Mouse (Mus musculus) midbrain, embryonic 10.5 days (tissue): Measurements from ENCODE around the gene Agap1. TPM values are rescaled to one million over a fixed set of nuclear protein-coding genes. Genes with fewer than 3 reads are reported as not detected.

Source experiments
- DNase-seq: peaks from one replicate; pipeline ENCODE4 v3.0.0-alpha.2; 2017; ENCODE audit warnings: low spot score
- H3K27ac ChIP-seq: fragments of 300-500 bp; sonication (generic); replicated peaks from 2 replicates; pipeline ENCODE4 v1.5.1; 2016; ENCODE audit warnings: mild to moderate bottlenecking
- H3K27me3 ChIP-seq: fragments of 300-500 bp; sonication (generic); 2 replicates; pipeline ENCODE4 v1.6.1; 2016; ENCODE audit warnings: low read depth, mild to moderate bottlenecking; ENCODE audit not compliant: poor library complexity, severe bottlenecking
- H3K36me3 ChIP-seq: fragments of 300-500 bp; sonication (generic); 2 replicates; pipeline ENCODE4 v1.6.1; 2016; ENCODE audit warnings: mild to moderate bottlenecking, moderate library complexity
- H3K4me1 ChIP-seq: fragments of 300-500 bp; sonication (generic); 2 replicates; pipeline ENCODE4 v1.6.1; 2016
- H3K4me3 ChIP-seq: fragments of 300-500 bp; sonication (generic); 2 replicates; pipeline ENCODE4 v1.5.1; 2016; ENCODE audit warnings: mild to moderate bottlenecking, moderate library complexity
- H3K9me3 ChIP-seq: fragments of 300-500 bp; sonication (generic); replicated peaks from 2 replicates; pipeline ENCODE4 v1.6.1; 2016; ENCODE audit warnings: mild to moderate bottlenecking
- WGBS: fragments of 180-500 bp; shearing (Covaris S2); methylation state at CpG from one replicate; pipeline ENCODE4 v1.1.7; 2016; 5-methylcytosine and 5-hydroxymethylcytosine counted together
- polyA plus RNA-seq: library from polyadenylated mRNA; unstranded; fragments of >200 nt; fragmentation: Nextera tagmentation; extraction: Ambion mirVana; gene quantifications from 2 replicates; pipeline ENCODE4 v1.2.1, GENCODE M21; 2016

Agap1 gene
- polyA plus RNA-seq, 1 experiment from 2014 or later: 16.6 TPM

DNA sequence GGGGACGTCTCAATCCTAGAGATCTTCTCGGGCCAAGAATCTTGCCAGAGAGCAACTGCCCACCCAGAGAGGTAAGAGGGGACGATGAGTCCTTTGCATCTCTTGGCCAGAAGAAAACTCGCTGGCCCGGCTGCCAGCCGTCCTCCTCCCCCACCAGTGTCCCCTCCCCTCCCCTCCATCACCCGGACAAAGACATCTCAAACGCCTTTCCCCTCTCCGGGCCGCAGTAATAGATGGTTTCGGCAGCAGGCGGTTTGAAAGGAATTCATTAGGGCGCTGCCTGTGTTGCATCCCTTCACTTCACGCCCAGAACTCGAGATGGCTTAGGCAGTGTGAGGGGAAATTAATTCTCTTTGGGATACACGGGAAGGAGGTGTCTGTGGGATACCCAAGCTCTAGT lies 478.0 kb downstream of the Agap1 start:
- no peaks in the 10 kb centered on the region for H3K36me3 ChIP-seq
- DNase-seq: peak; percentile 68
- H3K9me3 ChIP-seq: no peaks in the 10 kb centered on the region
- H3K4me1 ChIP-seq: peaks cover 84% of the 10 kb centered on the region
- 0% methylated on average over 16 of the region's 16 CpGs for WGBS
- H3K27me3 ChIP-seq: peaks cover 100% of the 10 kb centered on the region
- H3K4me3 ChIP-seq: peak overlapping the region; percentile 63
- H3K27ac ChIP-seq: no peak overlapping the region

DNA sequence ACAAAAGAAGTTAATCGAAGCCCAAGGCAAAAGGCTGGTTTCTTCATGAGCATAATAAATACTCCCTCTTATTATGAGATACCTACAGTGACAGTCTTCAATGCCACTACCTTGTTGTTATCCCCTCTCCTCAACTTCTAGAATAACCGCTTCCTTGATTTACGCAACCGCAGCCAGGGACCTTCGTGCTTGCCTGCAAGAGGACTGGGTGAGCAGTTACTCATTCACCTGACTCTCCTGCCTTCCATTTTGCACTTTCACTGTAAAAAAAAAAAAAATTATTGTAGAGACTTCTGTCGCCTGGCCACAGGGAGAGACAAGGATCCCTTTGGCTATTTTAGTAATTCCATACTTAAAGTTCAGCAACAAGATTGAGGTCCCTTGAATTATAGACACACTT lies 478.4 kb downstream of the Agap1 start:
- H3K4me1 ChIP-seq: peaks cover 83% of the 10 kb centered on the region
- no peaks in the 10 kb centered on the region for H3K36me3 ChIP-seq
- no peak for DNase-seq
- no peak overlapping the region for H3K27ac ChIP-seq
- no peaks in the 10 kb centered on the region for H3K9me3 ChIP-seq
- no peak overlapping the region for H3K4me3 ChIP-seq
- H3K27me3 ChIP-seq: peaks cover 100% of the 10 kb centered on the region
- 1% methylated on average over 6 of the region's 6 CpGs for WGBS

- no peaks in the 10 kb centered on the region for H3K9me3 ChIP-seq
- no peaks in the 10 kb centered on the region for H3K36me3 ChIP-seq
- H3K27me3 ChIP-seq: peaks cover 100% of the 10 kb centered on the region
- peaks cover 78% of the 10 kb centered on the region for H3K4me1 ChIP-seq
- no peak overlapping the region; the same call in 1 of the 2 replicates for H3K4me3 ChIP-seq
- DNase-seq: peak; percentile 32
- under 1% methylated on average over 21 of the region's 21 CpGs for WGBS
- H3K27ac ChIP-seq: no peak overlapping the region
Measured at GRCm38 (mm10) chr1:89933786-89934185, 479.2 kb downstream of the Agap1 start.

DNA sequence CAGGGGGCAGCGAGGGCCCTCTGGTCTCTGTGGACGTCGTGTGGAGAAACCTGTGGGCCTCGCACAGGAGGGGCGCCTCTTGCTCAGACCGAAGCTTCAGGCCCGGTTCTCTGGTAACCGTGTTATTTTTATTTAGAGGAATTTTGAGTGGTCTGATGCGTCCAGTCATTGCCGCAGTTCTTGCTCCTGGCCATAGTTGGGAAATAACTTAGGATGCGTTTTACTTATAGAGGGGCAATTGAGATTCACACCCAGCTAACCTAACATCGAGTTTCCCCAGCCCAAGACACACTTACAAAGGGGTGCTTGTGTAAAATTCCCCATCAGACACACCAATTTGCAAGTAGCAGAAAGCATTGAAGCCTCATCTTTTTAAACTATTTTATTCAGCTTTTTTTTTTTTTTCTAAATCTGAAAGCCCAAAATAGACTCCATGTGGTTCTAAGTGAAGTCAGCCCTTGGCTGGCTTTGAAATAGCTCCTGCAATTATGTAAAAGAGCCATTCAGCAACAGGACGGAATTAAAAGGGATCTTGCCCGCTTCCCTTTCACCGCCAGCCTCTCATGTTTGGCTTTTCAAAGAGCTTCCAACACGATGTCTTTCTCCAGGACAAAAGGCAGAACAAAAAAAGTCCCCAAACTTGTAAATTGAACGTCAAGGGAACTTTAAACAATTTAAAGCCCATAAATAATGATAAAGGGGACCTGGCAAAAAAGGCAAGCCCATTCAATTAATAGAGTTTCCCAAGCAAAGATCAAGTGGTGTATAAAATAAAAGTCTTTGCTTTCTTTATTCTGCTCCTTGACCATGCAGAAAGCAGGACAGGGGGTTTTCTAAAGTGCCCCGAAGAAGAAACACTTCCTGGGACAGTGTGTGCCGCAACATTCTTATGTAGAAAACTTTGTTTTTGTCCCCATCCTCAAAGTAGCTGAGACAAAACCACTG lies 480.0 kb downstream of the Agap1 start:
- Histone ChIP-seq H3K4me3 (no peak overlapping the region), H3K36me3 (no peaks in the 10 kb centered on the region), H3K27me3 (peaks cover 100% of the 10 kb centered on the region), H3K27ac (no peak overlapping the region), H3K4me1 (peaks cover 70% of the 10 kb centered on the region), H3K9me3 (no peaks in the 10 kb centered on the region)
- DNase-seq: peak; percentile 39
- WGBS: 1% methylated on average over 19 of the region's 19 CpGs

DNA sequence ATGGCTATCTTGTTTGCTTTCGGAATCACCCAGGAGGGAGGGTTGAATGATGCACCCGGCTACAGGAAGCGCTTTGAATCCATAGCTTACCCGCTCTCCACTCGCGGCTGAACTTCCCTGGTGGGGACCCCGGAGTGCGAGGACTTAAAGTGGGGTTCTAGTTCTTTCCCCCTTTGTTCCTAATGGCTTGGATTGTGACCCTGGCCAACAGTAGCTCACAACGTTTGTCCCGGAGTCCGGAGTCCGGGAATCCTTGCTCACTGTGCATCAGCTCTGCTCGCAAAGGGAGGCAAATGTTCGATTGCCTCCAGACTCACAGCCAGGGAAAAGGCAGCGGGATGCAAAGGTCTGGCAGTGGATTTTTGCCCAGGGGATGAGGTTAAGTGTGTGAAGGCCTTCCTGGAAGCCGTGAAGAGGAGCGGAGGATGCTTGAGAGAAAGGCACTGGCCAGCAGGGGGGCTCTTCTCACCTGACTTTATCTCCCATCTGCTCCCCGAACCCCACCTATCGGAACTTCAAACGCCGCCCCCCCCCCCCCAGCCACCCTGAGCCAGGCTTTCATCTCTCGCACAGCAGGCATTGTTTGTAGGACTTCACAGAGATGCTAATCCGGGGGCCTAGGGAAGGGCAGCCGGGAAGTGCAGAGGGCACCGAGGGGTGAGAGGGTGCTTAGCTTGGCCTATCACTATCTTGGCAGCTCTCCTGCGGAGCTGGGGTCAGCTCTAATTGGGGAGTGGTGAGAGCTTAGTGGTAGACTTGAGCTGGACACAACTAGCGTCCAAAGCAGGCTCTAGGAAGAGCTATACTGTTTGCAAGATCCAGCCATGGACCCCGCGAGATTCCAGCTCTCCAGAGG lies 481.1 kb downstream of the Agap1 start:
- peak overlapping the region; percentile 28 for H3K4me3 ChIP-seq
- H3K4me1 ChIP-seq: peaks cover 66% of the 10 kb centered on the region
- no peaks in the 10 kb centered on the region for H3K9me3 ChIP-seq
- DNase-seq: peak; percentile 48
- H3K36me3 ChIP-seq: no peaks in the 10 kb centered on the region
- 0 out of 2 replicates have a peak overlapping the region, but pooled peaks have one; percentile 19 for H3K27ac ChIP-seq
- H3K27me3 ChIP-seq: peaks cover 100% of the 10 kb centered on the region
- under 1% methylated on average over 29 of the region's 29 CpGs for WGBS

GRCm38 (mm10) chr1:89938884-89939595 lies 484.4 kb downstream of the Agap1 start:
- Histone ChIP-seq H3K4me1 (peaks cover 61% of the 10 kb centered on the region), H3K27me3 (peaks cover 100% of the 10 kb centered on the region), H3K4me3 (no peak overlapping the region), H3K36me3 (no peaks in the 10 kb centered on the region), H3K9me3 (no peaks in the 10 kb centered on the region), H3K27ac (no peak overlapping the region)
- peak; percentile 32 for DNase-seq
- 23% methylated on average over 16 of the region's 16 CpGs for WGBS

- H3K27ac ChIP-seq: no peak overlapping the region
- H3K4me3 ChIP-seq: no peak overlapping the region
- H3K4me1 ChIP-seq: peaks cover 59% of the 10 kb centered on the region
- H3K27me3 ChIP-seq: peaks cover 100% of the 10 kb centered on the region
- DNase-seq: no peak
- 27% methylated on average over 16 of the region's 16 CpGs for WGBS
- no peaks in the 10 kb centered on the region for H3K9me3 ChIP-seq
- H3K36me3 ChIP-seq: no peaks in the 10 kb centered on the region
Measured at GRCm38 (mm10) chr1:89939596-89939960, 485.0 kb downstream of the Agap1 start.

DNA sequence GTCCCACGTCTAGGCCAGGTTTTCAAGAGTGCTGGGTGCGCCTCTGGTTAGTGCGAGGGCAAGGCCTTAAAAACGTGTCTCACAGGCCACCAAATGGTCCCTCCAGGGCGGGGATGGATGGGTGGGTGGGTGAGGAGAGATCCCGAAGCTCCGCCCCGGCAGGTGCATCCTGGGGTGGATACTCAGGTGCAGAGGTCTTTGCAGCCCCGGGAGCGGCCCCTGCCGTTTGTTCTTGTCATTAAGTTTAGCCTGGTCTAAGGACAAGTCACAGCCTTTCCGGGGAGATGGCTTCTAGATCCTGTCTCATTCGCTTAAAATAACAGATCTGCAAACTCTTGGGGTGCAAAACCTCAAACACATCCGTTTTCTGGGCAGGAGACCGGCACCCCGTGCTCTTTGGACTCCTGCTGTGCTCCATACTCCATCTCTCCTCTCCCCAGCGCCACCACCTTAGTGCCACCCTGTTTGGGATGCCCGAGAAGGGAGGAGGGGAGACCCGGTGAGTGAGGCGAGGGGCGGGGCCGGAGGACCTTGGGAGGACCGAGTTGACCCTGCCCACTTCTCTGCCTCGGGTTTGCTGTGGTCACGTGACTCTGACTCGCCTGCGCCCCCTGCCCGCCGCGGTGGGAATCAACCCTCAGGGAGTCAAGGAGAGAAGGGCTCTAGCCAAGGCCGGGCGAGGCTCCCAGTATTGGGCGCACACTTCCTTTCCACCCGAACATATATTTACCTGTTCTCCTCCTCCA lies 485.5 kb downstream of the Agap1 start:
- peaks cover 100% of the 10 kb centered on the region for H3K27me3 ChIP-seq
- no peak overlapping the region for H3K27ac ChIP-seq
- peak; percentile 94 for DNase-seq
- H3K36me3 ChIP-seq: no peaks in the 10 kb centered on the region
- peaks cover 53% of the 10 kb centered on the region for H3K4me1 ChIP-seq
- no peaks in the 10 kb centered on the region for H3K9me3 ChIP-seq
- peak overlapping the region; percentile 21; the same call in 1 of the 2 replicates for H3K4me3 ChIP-seq
- 2% methylated on average over 34 of the region's 34 CpGs for WGBS

- DNase-seq: peak; percentile 34
- Histone ChIP-seq H3K27me3 (peaks cover 100% of the 10 kb centered on the region), H3K9me3 (no peaks in the 10 kb centered on the region), H3K36me3 (no peaks in the 10 kb centered on the region), H3K4me1 (peaks cover 44% of the 10 kb centered on the region), H3K27ac (no peak overlapping the region), H3K4me3 (peak overlapping the region; percentile 59)
- 5% methylated on average over 15 of the region's 15 CpGs for WGBS
Measured at GRCm38 (mm10) chr1:89940961-89941524, 486.4 kb downstream of the Agap1 start.

DNA sequence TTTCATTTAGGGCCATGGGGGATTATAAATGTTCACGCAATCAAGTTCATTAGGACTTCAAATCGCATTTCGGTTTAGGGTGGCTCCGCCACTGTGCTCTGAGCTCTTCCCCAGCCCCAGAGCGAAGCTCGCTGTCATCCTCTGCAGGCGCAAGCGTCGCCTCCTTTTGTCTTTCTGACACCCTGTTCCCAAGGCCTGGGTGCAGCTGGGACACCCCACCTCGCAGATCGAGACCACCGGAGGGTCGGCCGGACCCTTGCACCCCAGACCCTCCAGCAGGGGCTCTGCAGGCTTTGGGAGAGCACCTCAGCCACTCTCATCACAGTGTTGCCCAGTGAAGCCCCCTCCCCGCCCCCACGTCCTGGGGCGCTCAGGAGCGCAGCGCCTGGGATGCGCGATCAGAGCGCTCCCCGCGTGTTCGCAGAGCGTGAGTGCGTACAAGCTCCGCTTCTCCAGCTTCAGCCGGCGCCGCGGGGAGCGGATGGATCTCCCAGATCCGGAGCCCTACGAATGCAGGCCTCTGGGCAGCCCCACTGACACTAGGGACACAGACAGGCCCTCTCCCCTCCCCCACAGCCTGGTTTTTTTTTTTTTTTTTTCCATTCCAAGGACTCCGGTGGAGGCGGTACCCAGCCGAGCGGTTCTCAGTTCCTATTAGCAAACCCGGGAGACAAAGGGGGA lies 487.2 kb downstream of the Agap1 start:
- Histone ChIP-seq H3K4me3 (peak overlapping the region; percentile 59), H3K36me3 (no peaks in the 10 kb centered on the region), H3K27ac (peak overlapping the region; percentile 78), H3K9me3 (no peaks in the 10 kb centered on the region), H3K27me3 (peaks cover 97% of the 10 kb centered on the region), H3K4me1 (peaks cover 37% of the 10 kb centered on the region)
- under 1% methylated on average over 40 of the region's 40 CpGs for WGBS
- DNase-seq: peak; percentile 67

DNA sequence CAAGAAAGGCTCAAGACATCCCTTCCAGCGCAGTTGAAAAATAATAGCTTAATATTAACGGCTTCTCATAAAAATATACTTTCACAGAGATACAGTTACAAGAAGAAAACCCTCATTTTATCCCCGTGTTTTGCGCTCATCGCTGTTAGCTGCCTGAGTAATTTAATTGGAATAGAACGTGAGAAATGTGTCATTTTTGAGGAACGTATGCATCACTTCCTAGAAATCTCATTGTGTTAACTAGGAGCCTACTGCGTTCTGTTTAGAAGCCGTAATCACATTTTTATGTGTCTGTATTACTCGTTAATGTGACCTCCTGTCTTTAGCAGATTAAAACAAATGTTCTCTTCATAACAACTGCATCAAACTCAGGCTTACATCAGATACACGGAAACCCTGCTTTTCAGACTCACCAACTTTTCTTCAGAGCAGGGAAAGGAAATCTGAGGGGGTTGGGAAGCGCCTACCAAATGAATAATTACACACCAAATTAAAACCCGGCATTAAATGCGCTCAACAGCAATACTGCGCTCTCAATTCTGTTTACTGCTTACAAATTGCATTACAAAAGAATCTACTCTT lies 487.9 kb downstream of the Agap1 start:
- WGBS: 2% methylated on average over 15 of the region's 15 CpGs
- H3K27ac ChIP-seq: no peak overlapping the region
- peak overlapping the region; percentile 59 for H3K4me3 ChIP-seq
- H3K27me3 ChIP-seq: peaks cover 96% of the 10 kb centered on the region
- DNase-seq: no peak
- no peaks in the 10 kb centered on the region for H3K36me3 ChIP-seq
- no peaks in the 10 kb centered on the region for H3K9me3 ChIP-seq
- peaks cover 36% of the 10 kb centered on the region for H3K4me1 ChIP-seq
